Mouse (Mus musculus): ENCODE results near the gene Olfr782. TPM values are rescaled to one million over a fixed set of nuclear protein-coding genes. Genes with fewer than 3 reads are reported as not detected.
"Not testable (repeated sequence)": the region's sequence is repeated elsewhere in the genome, so short reads cannot be mapped to it uniquely, and the experiment has no call there.

Gene Olfr782
- polyA plus RNA-seq (2012; rRNA removed), result not detected in 2 replicates
- polyA plus RNA-seq (2014; fragmentation: Nextera tagmentation; extraction: Ambion mirVana), result not detected in 2 replicates

- no peaks in the 10 kb centered on the region for H3K36me3 ChIP-seq (ENCODE audit: control insufficient read depth, insufficient read depth, low read length)
- H3K27me3 ChIP-seq (ENCODE audit: control insufficient read depth, insufficient read depth, low read length), result no peaks in the 10 kb centered on the region
- no peak within 1 kb of the TSS for H3K4me3 ChIP-seq (replicated peaks; ENCODE audit: low read length)
- no peaks in the 10 kb centered on the region for H3K9me3 ChIP-seq (ENCODE audit: control insufficient read depth, low read length)
- H3K4me2 ChIP-seq (replicated peaks; ENCODE audit: low read depth, low read length, severe bottlenecking), result no peak within 1 kb of the TSS
- H3K9ac ChIP-seq (ENCODE audit: low read depth, low read length, severe bottlenecking), result no peak within 1 kb of the TSS
- no peak for TF ChIP-seq POLR2A (IDR thresholded peaks at IDR 0.05; ENCODE audit: borderline replicate concordance, extremely low read depth, insufficient read depth, insufficient read length)
- no peaks in the 10 kb centered on the region for H3K4me1 ChIP-seq (ENCODE audit: control insufficient read depth, insufficient read depth, low read length)
- H3K27ac ChIP-seq (replicated peaks; ENCODE audit: low read depth, low read length), result no peak within 1 kb of the TSS
- 85% methylated on average over 3 of the region's 3 CpGs for WGBS
- no peak for ATAC-seq (ENCODE audit: low FRiP score, low read depth)
- no peak for DNase-seq (ENCODE audit: low spot score)
These were observed at the start of gene Olfr782 for GRCm38 (mm10) chr10:129348550-129348949. Gene Olfr782 (plus strand): TSS chr10:129348850.

- H3K4me2 ChIP-seq (replicated peaks; ENCODE audit: low read depth, low read length, severe bottlenecking); H3K27ac ChIP-seq (replicated peaks; ENCODE audit: low read depth, low read length); H3K9me3 ChIP-seq (ENCODE audit: control insufficient read depth, low read length); H3K4me3 ChIP-seq (replicated peaks; ENCODE audit: low read length); H3K36me3 ChIP-seq (ENCODE audit: control insufficient read depth, insufficient read depth, low read length); DNase-seq (ENCODE audit: low spot score); H3K4me1 ChIP-seq (ENCODE audit: control insufficient read depth, insufficient read depth, low read length); ATAC-seq (ENCODE audit: low FRiP score, low read depth); H3K9ac ChIP-seq (ENCODE audit: low read depth, low read length, severe bottlenecking); H3K27me3 ChIP-seq (ENCODE audit: control insufficient read depth, insufficient read depth, low read length): not testable (repeated sequence)
- 36% methylated on average over 1 of the region's 1 CpGs for WGBS
These were observed 35.7 kb upstream of the Olfr782 start for GRCm38 (mm10) chr10:129312973-129313372.

- not testable (repeated sequence) for DNase-seq (ENCODE audit: low spot score); H3K9ac ChIP-seq (ENCODE audit: low read depth, low read length, severe bottlenecking); H3K4me2 ChIP-seq (replicated peaks; ENCODE audit: low read depth, low read length, severe bottlenecking); H3K4me3 ChIP-seq (replicated peaks; ENCODE audit: low read length); H3K27ac ChIP-seq (replicated peaks; ENCODE audit: low read depth, low read length); H3K4me1 ChIP-seq (ENCODE audit: control insufficient read depth, insufficient read depth, low read length); ATAC-seq (ENCODE audit: low FRiP score, low read depth); H3K9me3 ChIP-seq (ENCODE audit: control insufficient read depth, low read length); H3K36me3 ChIP-seq (ENCODE audit: control insufficient read depth, insufficient read depth, low read length); H3K27me3 ChIP-seq (ENCODE audit: control insufficient read depth, insufficient read depth, low read length)
- WGBS, result no CpG with 5 or more reads among the region's 1 CpGs
These were observed 35.1 kb upstream of the Olfr782 start for GRCm38 (mm10) chr10:129313521-129313920.

- H3K9ac ChIP-seq (ENCODE audit: low read depth, low read length, severe bottlenecking), result no peak within 1 kb of the TSS
- H3K27me3 ChIP-seq (ENCODE audit: control insufficient read depth, insufficient read depth, low read length), result no peaks in the 10 kb centered on the region
- WGBS, result 77% methylated on average over 3 of the region's 3 CpGs
- no peak within 1 kb of the TSS for H3K4me2 ChIP-seq (replicated peaks; ENCODE audit: low read depth, low read length, severe bottlenecking)
- H3K27ac ChIP-seq (replicated peaks; ENCODE audit: low read depth, low read length), result no peak within 1 kb of the TSS
- no peaks in the 10 kb centered on the region for H3K36me3 ChIP-seq (ENCODE audit: control insufficient read depth, insufficient read depth, low read length)
- no peak for TF ChIP-seq POLR2A (IDR thresholded peaks at IDR 0.05; ENCODE audit: borderline replicate concordance, extremely low read depth, insufficient read depth, insufficient read length)
- H3K9me3 ChIP-seq (ENCODE audit: control insufficient read depth, low read length), result no peaks in the 10 kb centered on the region
- no peak for ATAC-seq (ENCODE audit: low FRiP score, low read depth)
- H3K4me3 ChIP-seq (replicated peaks; ENCODE audit: low read length), result no peak within 1 kb of the TSS
- H3K4me1 ChIP-seq (ENCODE audit: control insufficient read depth, insufficient read depth, low read length), result no peaks in the 10 kb centered on the region
- no peak for DNase-seq (ENCODE audit: low spot score)
These were observed 30.8 kb upstream of the Olfr782 start, which contains the start of gene Olfr780 for GRCm38 (mm10) chr10:129317817-129318216. Gene Olfr780 (plus strand): TSS chr10:129318117.

GRCm38 (mm10) chr10:129328554-129328953 lies 20.1 kb upstream of the Olfr782 start, which contains the start of gene Olfr781:
Gene Olfr781 (plus strand): TSS chr10:129328854.
- Histone ChIP-seq H3K9ac (ENCODE audit: low read depth, low read length, severe bottlenecking) (no peak within 1 kb of the TSS), H3K4me2 (replicated peaks; ENCODE audit: low read depth, low read length, severe bottlenecking) (no peak within 1 kb of the TSS), H3K4me3 (replicated peaks; ENCODE audit: low read length) (no peak within 1 kb of the TSS), H3K36me3 (ENCODE audit: control insufficient read depth, insufficient read depth, low read length) (no peaks in the 10 kb centered on the region), H3K4me1 (ENCODE audit: control insufficient read depth, insufficient read depth, low read length) (no peaks in the 10 kb centered on the region), H3K9me3 (ENCODE audit: control insufficient read depth, low read length) (no peaks in the 10 kb centered on the region), H3K27me3 (ENCODE audit: control insufficient read depth, insufficient read depth, low read length) (no peaks in the 10 kb centered on the region), H3K27ac (replicated peaks; ENCODE audit: low read depth, low read length) (no peak within 1 kb of the TSS)
- DNase-seq (ENCODE audit: low spot score) (no peak), ATAC-seq (ENCODE audit: low FRiP score, low read depth) (no peak)
- TF ChIP-seq POLR2A (IDR thresholded peaks at IDR 0.05; ENCODE audit: borderline replicate concordance, extremely low read depth, insufficient read depth, insufficient read length), result no peak

GRCm38 (mm10) chr10:129352475-129352874 lies 3.8 kb downstream of the Olfr782 start:
- not testable (repeated sequence) for H3K27me3 ChIP-seq (ENCODE audit: control insufficient read depth, insufficient read depth, low read length); H3K4me3 ChIP-seq (replicated peaks; ENCODE audit: low read length); H3K9me3 ChIP-seq (ENCODE audit: control insufficient read depth, low read length); H3K4me1 ChIP-seq (ENCODE audit: control insufficient read depth, insufficient read depth, low read length); ATAC-seq (ENCODE audit: low FRiP score, low read depth); H3K9ac ChIP-seq (ENCODE audit: low read depth, low read length, severe bottlenecking); DNase-seq (ENCODE audit: low spot score); H3K36me3 ChIP-seq (ENCODE audit: control insufficient read depth, insufficient read depth, low read length); H3K4me2 ChIP-seq (replicated peaks; ENCODE audit: low read depth, low read length, severe bottlenecking); H3K27ac ChIP-seq (replicated peaks; ENCODE audit: low read depth, low read length)
- WGBS, result 56% methylated on average over 2 of the region's 2 CpGs

GRCm38 (mm10) chr10:129356496-129356895 lies 7.8 kb downstream of the Olfr782 start:
- not testable (repeated sequence) for H3K36me3 ChIP-seq (ENCODE audit: control insufficient read depth, insufficient read depth, low read length); H3K9ac ChIP-seq (ENCODE audit: low read depth, low read length, severe bottlenecking); ATAC-seq (ENCODE audit: low FRiP score, low read depth); H3K4me1 ChIP-seq (ENCODE audit: control insufficient read depth, insufficient read depth, low read length); H3K4me2 ChIP-seq (replicated peaks; ENCODE audit: low read depth, low read length, severe bottlenecking); DNase-seq (ENCODE audit: low spot score); H3K4me3 ChIP-seq (replicated peaks; ENCODE audit: low read length); H3K9me3 ChIP-seq (ENCODE audit: control insufficient read depth, low read length); H3K27me3 ChIP-seq (ENCODE audit: control insufficient read depth, insufficient read depth, low read length); H3K27ac ChIP-seq (replicated peaks; ENCODE audit: low read depth, low read length)
- WGBS, result 87% methylated on average over 4 of the region's 4 CpGs
